Mouse (Mus musculus): ENCODE results near the gene Scarb1. TPM values are rescaled to one million over a fixed set of nuclear protein-coding genes. Genes with fewer than 3 reads are reported as not detected.

Scarb1 gene
- polyA plus RNA-seq, 1 experiment from 2014 or later, result 44.4 TPM

GRCm38 (mm10) chr5:125368568-125368967, 27.7 kb upstream of the Scarb1 start:
- Histone ChIP-seq H3K9ac (ENCODE audit: low read depth, low read length) (no peak overlapping the region), H3K4me1 (ENCODE audit: control insufficient read depth, insufficient read depth, low read length) (no peaks in the 10 kb centered on the region), H3K27ac (replicated peaks; ENCODE audit: low read depth, low read length) (no peak overlapping the region), H3K36me3 (ENCODE audit: control insufficient read depth, insufficient read depth, low read length) (no peaks in the 10 kb centered on the region), H3K27me3 (replicated peaks; ENCODE audit: control insufficient read depth, insufficient read depth, low read length) (no peaks in the 10 kb centered on the region), H3K4me2 (ENCODE audit: low read depth, low read length) (no peak overlapping the region), H3K9me3 (ENCODE audit: control insufficient read depth, low read length) (no peaks in the 10 kb centered on the region), H3K4me3 (ENCODE audit: low read depth, low read length) (no peak overlapping the region)
- 1% methylated on average over 4 of the region's 4 CpGs for whole genome bisulfite sequencing
- DNase-seq (ENCODE audit: low spot score) (peak; percentile 79), ATAC-seq (ENCODE audit: low read depth) (0 out of 2 replicates have a peak, but pooled peaks have one; percentile 50)

- 62% methylated on average over 5 of the region's 5 CpGs for WGBS
- no peaks in the 10 kb centered on the region for H3K27me3 ChIP-seq (replicated peaks; ENCODE audit: control insufficient read depth, insufficient read depth, low read length)
- H3K27ac ChIP-seq (replicated peaks; ENCODE audit: low read depth, low read length), result no peak overlapping the region
- H3K4me3 ChIP-seq (ENCODE audit: low read depth, low read length), result no peak overlapping the region
- no peak overlapping the region for H3K4me2 ChIP-seq (ENCODE audit: low read depth, low read length)
- H3K36me3 ChIP-seq (ENCODE audit: control insufficient read depth, insufficient read depth, low read length), result no peaks in the 10 kb centered on the region
- H3K9me3 ChIP-seq (ENCODE audit: control insufficient read depth, low read length), result no peaks in the 10 kb centered on the region
- no peak overlapping the region for H3K9ac ChIP-seq (ENCODE audit: low read depth, low read length)
- H3K4me1 ChIP-seq (ENCODE audit: control insufficient read depth, insufficient read depth, low read length), result no peaks in the 10 kb centered on the region
- DNase-seq (ENCODE audit: low spot score), result no peak
- ATAC-seq (ENCODE audit: low read depth), result no peak
Observed at GRCm38 (mm10) chr5:125368156-125368555, 27.3 kb upstream of the Scarb1 start.

- Histone ChIP-seq H3K36me3 (ENCODE audit: control insufficient read depth, insufficient read depth, low read length) (no peaks in the 10 kb centered on the region), H3K4me3 (ENCODE audit: low read depth, low read length) (no peak overlapping the region), H3K27ac (replicated peaks; ENCODE audit: low read depth, low read length) (no peak overlapping the region), H3K27me3 (replicated peaks; ENCODE audit: control insufficient read depth, insufficient read depth, low read length) (no peaks in the 10 kb centered on the region), H3K9me3 (ENCODE audit: control insufficient read depth, low read length) (no peaks in the 10 kb centered on the region), H3K9ac (ENCODE audit: low read depth, low read length) (no peak overlapping the region), H3K4me2 (ENCODE audit: low read depth, low read length) (no peak overlapping the region), H3K4me1 (ENCODE audit: control insufficient read depth, insufficient read depth, low read length) (no peaks in the 10 kb centered on the region)
- DNase-seq (ENCODE audit: low spot score), result no peak
- no peak for ATAC-seq (ENCODE audit: low read depth)
- 63% methylated on average over 4 of the region's 4 CpGs for WGBS
Observed at GRCm38 (mm10) chr5:125364851-125365429, 24.0 kb upstream of the Scarb1 start.

- Histone ChIP-seq H3K36me3 (ENCODE audit: control insufficient read depth, insufficient read depth, low read length) (no peaks in the 10 kb centered on the region), H3K9me3 (ENCODE audit: control insufficient read depth, low read length) (no peaks in the 10 kb centered on the region), H3K4me2 (ENCODE audit: low read depth, low read length) (no peak overlapping the region), H3K27me3 (replicated peaks; ENCODE audit: control insufficient read depth, insufficient read depth, low read length) (no peaks in the 10 kb centered on the region), H3K9ac (ENCODE audit: low read depth, low read length) (no peak overlapping the region), H3K27ac (replicated peaks; ENCODE audit: low read depth, low read length) (no peak overlapping the region), H3K4me1 (ENCODE audit: control insufficient read depth, insufficient read depth, low read length) (no peaks in the 10 kb centered on the region), H3K4me3 (ENCODE audit: low read depth, low read length) (no peak overlapping the region)
- DNase-seq (ENCODE audit: low spot score) (peak; percentile 67), ATAC-seq (ENCODE audit: low read depth) (no peak)
- 71% methylated on average over 7 of the region's 7 CpGs for WGBS
Observed at GRCm38 (mm10) chr5:125363894-125364293, 23.0 kb upstream of the Scarb1 start.

- DNase-seq (ENCODE audit: low spot score), result no peak
- no peaks in the 10 kb centered on the region for H3K27me3 ChIP-seq (replicated peaks; ENCODE audit: control insufficient read depth, insufficient read depth, low read length)
- H3K36me3 ChIP-seq (ENCODE audit: control insufficient read depth, insufficient read depth, low read length), result no peaks in the 10 kb centered on the region
- no peak overlapping the region for H3K4me2 ChIP-seq (ENCODE audit: low read depth, low read length)
- H3K4me1 ChIP-seq (ENCODE audit: control insufficient read depth, insufficient read depth, low read length), result peaks cover 2% of the 10 kb centered on the region; the same call in 1 of the 2 replicates
- no peak overlapping the region; the same call in 1 of the 2 replicates for H3K4me3 ChIP-seq (ENCODE audit: low read depth, low read length)
- no peaks in the 10 kb centered on the region for H3K9me3 ChIP-seq (ENCODE audit: control insufficient read depth, low read length)
- no peak overlapping the region for H3K9ac ChIP-seq (ENCODE audit: low read depth, low read length)
- ATAC-seq (ENCODE audit: low read depth), result no peak
- WGBS, result 37% methylated on average over 16 of the region's 16 CpGs
- H3K27ac ChIP-seq (replicated peaks; ENCODE audit: low read depth, low read length), result no peak overlapping the region
Observed at GRCm38 (mm10) chr5:125360981-125361510, 20.2 kb upstream of the Scarb1 start.

- H3K27me3 ChIP-seq (replicated peaks; ENCODE audit: control insufficient read depth, insufficient read depth, low read length), result no peaks in the 10 kb centered on the region
- H3K4me3 ChIP-seq (ENCODE audit: low read depth, low read length), result no peak overlapping the region
- WGBS, result 59% methylated on average over 9 of the region's 9 CpGs
- no peak for DNase-seq (ENCODE audit: low spot score)
- H3K4me2 ChIP-seq (ENCODE audit: low read depth, low read length), result no peak overlapping the region
- ATAC-seq (ENCODE audit: low read depth), result no peak
- H3K9ac ChIP-seq (ENCODE audit: low read depth, low read length), result no peak overlapping the region
- H3K9me3 ChIP-seq (ENCODE audit: control insufficient read depth, low read length), result no peaks in the 10 kb centered on the region
- no peak overlapping the region for H3K27ac ChIP-seq (replicated peaks; ENCODE audit: low read depth, low read length)
- H3K4me1 ChIP-seq (ENCODE audit: control insufficient read depth, insufficient read depth, low read length), result peaks cover 7% of the 10 kb centered on the region; the same call in 1 of the 2 replicates
- no peaks in the 10 kb centered on the region for H3K36me3 ChIP-seq (ENCODE audit: control insufficient read depth, insufficient read depth, low read length)
Observed at GRCm38 (mm10) chr5:125360566-125360965, 19.7 kb upstream of the Scarb1 start.

- Histone ChIP-seq H3K36me3 (ENCODE audit: control insufficient read depth, insufficient read depth, low read length) (no peaks in the 10 kb centered on the region), H3K9ac (ENCODE audit: low read depth, low read length) (no peak overlapping the region), H3K27ac (replicated peaks; ENCODE audit: low read depth, low read length) (no peak overlapping the region), H3K9me3 (ENCODE audit: control insufficient read depth, low read length) (no peaks in the 10 kb centered on the region), H3K4me2 (ENCODE audit: low read depth, low read length) (no peak overlapping the region), H3K4me3 (ENCODE audit: low read depth, low read length) (no peak overlapping the region), H3K4me1 (ENCODE audit: control insufficient read depth, insufficient read depth, low read length) (peaks cover 8% of the 10 kb centered on the region; the same call in 1 of the 2 replicates), H3K27me3 (replicated peaks; ENCODE audit: control insufficient read depth, insufficient read depth, low read length) (no peaks in the 10 kb centered on the region)
- ATAC-seq (ENCODE audit: low read depth) (no peak), DNase-seq (ENCODE audit: low spot score) (no peak)
- 73% methylated on average over 5 of the region's 5 CpGs for WGBS
Observed at GRCm38 (mm10) chr5:125358270-125358608, 17.3 kb upstream of the Scarb1 start.

- no peaks in the 10 kb centered on the region for H3K27me3 ChIP-seq (replicated peaks; ENCODE audit: control insufficient read depth, insufficient read depth, low read length)
- ATAC-seq (ENCODE audit: low read depth) (no peak), DNase-seq (ENCODE audit: low spot score) (no peak)
- no peak overlapping the region for H3K4me3 ChIP-seq (ENCODE audit: low read depth, low read length)
- H3K4me2 ChIP-seq (ENCODE audit: low read depth, low read length), result no peak overlapping the region
- H3K9ac ChIP-seq (ENCODE audit: low read depth, low read length), result no peak overlapping the region
- no peaks in the 10 kb centered on the region for H3K36me3 ChIP-seq (ENCODE audit: control insufficient read depth, insufficient read depth, low read length)
- H3K9me3 ChIP-seq (ENCODE audit: control insufficient read depth, low read length), result no peaks in the 10 kb centered on the region
- H3K4me1 ChIP-seq (ENCODE audit: control insufficient read depth, insufficient read depth, low read length), result peaks cover 8% of the 10 kb centered on the region; the same call in 1 of the 2 replicates
- H3K27ac ChIP-seq (replicated peaks; ENCODE audit: low read depth, low read length), result no peak overlapping the region
- WGBS, result 82% methylated on average over 12 of the region's 12 CpGs
Observed at GRCm38 (mm10) chr5:125357543-125358269, 16.8 kb upstream of the Scarb1 start.

Data from embryonic facial prominence, embryonic 14.5 days (tissue).